16 mouse cellular contexts compared by ENCODE assay signal in genomic region chr16:46120020-46120419, GRCm38 (mm10). TPM values are rescaled to one million over a fixed set of nuclear protein-coding genes. Genes with fewer than 3 reads are reported as not detected.
A peak's percentile ranks its signal among the peaks of the same experiment; 100 is the strongest.
DNase-seq lines count a peak whose midpoint lies in the region; ATAC-seq and TF ChIP-seq lines count a peak whose summit lies in the region.
"Had no signal": no experiment of that assay in that cellular context is flagged by ENCODE, and none has a peak within 500 bp of the region (broad histone marks: within the 10 kb centered on the region; RNA-seq: fewer than 3 reads in every experiment).

Gene Cd96 (minus strand): TSS chr16:46120251.

- H3K27me3 ChIP-seq in hindbrain, embryonic 12.5 days = no peaks in the 10 kb centered on the region
- H3K27me3 ChIP-seq: heart, embryonic 15.5 days; limb, embryonic 15.5 days had no signal

- 1% methylated on average over 10 of the region's 10 CpGs for WGBS in bone marrow, adult 2 months
- WGBS in hindbrain, embryonic 12.5 days = 84% methylated on average over 10 of the region's 10 CpGs

- H3K27ac ChIP-seq in bone marrow, adult 2 months (ENCODE audit: control insufficient read depth, insufficient read depth, low read depth, low read length, poor library complexity) = no peak within 1 kb of the TSS
- H3K27ac ChIP-seq in hindbrain, embryonic 12.5 days = no peak within 1 kb of the TSS
- H3K27ac ChIP-seq: gastrocnemius, adult 2 months; heart, embryonic 15.5 days; limb, embryonic 15.5 days had no signal

- H3K4me3 ChIP-seq in bone marrow, adult 2 months (replicated peaks; ENCODE audit: control insufficient read depth, low read depth, low read length) = peak within 1 kb of the TSS; percentile 16
- no peak within 1 kb of the TSS for H3K4me3 ChIP-seq in hindbrain, embryonic 12.5 days
- H3K4me3 ChIP-seq: gastrocnemius, adult 2 months; heart, embryonic 15.5 days; limb, embryonic 15.5 days had no signal

- H3K9me3 ChIP-seq in hindbrain, embryonic 12.5 days (replicated peaks) = no peaks in the 10 kb centered on the region
- H3K9me3 ChIP-seq: heart, embryonic 15.5 days; limb, embryonic 15.5 days had no signal

- peak; percentile 70 for ATAC-seq in monocyte, adult 5-6 weeks (replicated peaks; ENCODE audit: insufficient number of reproducible peaks, low FRiP score, low TSS enrichment, poor library complexity, severe bottlenecking)
- no peak for ATAC-seq in hindbrain, embryonic 12.5 days (ENCODE audit: low FRiP score)
- ATAC-seq: intestine, embryonic 16.5 days; midbrain, embryonic 16.5 days had no signal

- no peaks in the 10 kb centered on the region for H3K36me3 ChIP-seq in hindbrain, embryonic 12.5 days
- H3K36me3 ChIP-seq: heart, embryonic 15.5 days; limb, embryonic 15.5 days had no signal

- no peaks in the 10 kb centered on the region for H3K4me1 ChIP-seq in bone marrow, adult 2 months (ENCODE audit: control insufficient read depth, insufficient read depth, low read length)
- no peaks in the 10 kb centered on the region for H3K4me1 ChIP-seq in hindbrain, embryonic 12.5 days
- H3K4me1 ChIP-seq: heart, embryonic 15.5 days; limb, embryonic 15.5 days had no signal

- H3K9ac ChIP-seq in hindbrain, embryonic 12.5 days = no peak within 1 kb of the TSS
- H3K9ac ChIP-seq: heart, embryonic 15.5 days; limb, embryonic 15.5 days had no signal

- TF ChIP-seq CTCF in bone marrow, adult 2 months (IDR thresholded peaks at IDR 0.05; ENCODE audit: control insufficient read depth, insufficient read depth, low read length) = no peak

- H3K4me2 ChIP-seq in hindbrain, embryonic 12.5 days (replicated peaks) = no peak within 1 kb of the TSS
- H3K4me2 ChIP-seq: heart, embryonic 15.5 days; limb, embryonic 15.5 days had no signal

- no peak for TF ChIP-seq POLR2A in bone marrow, adult 2 months (IDR thresholded peaks at IDR 0.05; ENCODE audit: borderline replicate concordance, control insufficient read depth, low read depth, low read length)

- peak; percentile 8 for DNase-seq in lung, postnatal 14 days
- no peak for DNase-seq in lung, adult 18-20 months
- peak; percentile 74 for DNase-seq in thymus, postnatal 25 days
- no peak for DNase-seq in adipocyte (ENCODE audit: low spot score)
- no peak for DNase-seq in kidney, postnatal 36 days
- DNase-seq: cerebellum, postnatal 10 days; gastrocnemius, adult 2 months had no signal

RNA-seq across cellular contexts. Expression of gene Cd96, which starts in this region (rescaled TPM):
- polyA plus RNA-seq in bone marrow, adult 2 months (2011; ENCODE audit: insufficient read depth, insufficient read length, low replicate concordance, missing spikeins) = 0.70 TPM in 1 of 2 replicates, not detected in the other
- total RNA-seq in monocyte, adult 5-6 weeks (2017) = 15.3 to 51.1 TPM (median 22.0 TPM) in 3 replicates
- not detected in 2 replicates for polyA plus RNA-seq in hindbrain, embryonic 12.5 days (2016; fragmentation: Nextera tagmentation; extraction: Ambion mirVana)
- total RNA-seq: gastrocnemius, adult 2 months; layer of hippocampus, adult 18-20 months; MEL had no signal

Comparison
In these comparisons a context has a peak if more than half of its experiments do, and no peak if none do; other contexts are left out.
1. DNase-seq: peak in lung, postnatal 14 days (single experiment) and thymus, postnatal 25 days (single experiment); none in lung, adult 18-20 months (0 of 2), adipocyte (single experiment) and kidney, postnatal 36 days (0 of 2).